Mouse (Mus musculus) urinary bladder, adult 18-20 months (tissue): ENCODE measurements at regions not wholly inside any gene's neighbourhood (a gene's known extent, or its start where the extent isn't known, plus 50 kb on each side); places are given as distances from the start of the nearest gene placed in this dataset.
"Not testable (repeated sequence)": the region's sequence is repeated elsewhere in the genome, so short reads cannot be mapped to it uniquely, and the experiment has no call there.

Source experiments
- DNase-seq, 2 experiments: peaks; one replicate each; pipeline ENCODE4 v3.0.0; 2022; ENCODE audit warnings: low spot score in 2 of 2, mixed read lengths in 2 of 2

DNA sequence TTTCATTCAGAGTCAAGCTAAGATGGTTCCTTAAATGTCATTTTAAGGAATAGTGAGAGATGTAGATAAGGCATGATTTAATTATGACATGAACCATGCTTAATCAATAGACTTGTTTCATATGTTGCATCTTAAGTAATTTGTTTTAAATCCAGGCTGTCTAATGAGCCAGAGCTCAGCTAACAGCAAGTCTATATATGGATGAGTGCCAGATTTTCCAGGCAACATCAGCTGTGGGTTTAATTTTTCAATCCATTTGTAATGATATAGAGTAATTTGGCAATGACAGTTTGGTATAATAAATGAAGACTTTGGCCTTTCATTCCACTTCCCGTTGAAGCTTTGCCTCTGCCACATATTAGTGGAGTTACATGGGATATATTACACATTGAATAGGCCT is 677.3 kb upstream of the Sorcs1 start:
- DNase-seq = no peak

DNA sequence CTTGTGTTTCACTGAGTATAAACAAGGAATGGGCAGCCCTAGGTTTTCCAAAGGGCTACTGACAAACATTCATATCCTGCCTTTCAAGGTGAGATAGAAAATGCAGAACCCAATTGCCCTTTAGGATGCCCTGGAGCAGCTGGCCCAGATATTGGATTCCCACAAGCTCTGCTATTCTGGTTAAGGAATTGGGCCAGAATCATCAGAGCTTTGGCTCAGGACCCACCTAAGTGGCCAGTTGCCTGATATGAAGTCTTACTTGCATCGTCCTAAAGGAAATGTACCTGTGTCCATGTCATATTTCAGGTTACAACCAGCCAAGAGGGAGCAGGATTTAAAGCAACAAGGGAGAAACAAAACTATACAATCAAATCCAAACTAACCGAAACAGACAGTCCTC is 662.0 kb upstream of the Sorcs1 start:
- no peak for DNase-seq

DNA sequence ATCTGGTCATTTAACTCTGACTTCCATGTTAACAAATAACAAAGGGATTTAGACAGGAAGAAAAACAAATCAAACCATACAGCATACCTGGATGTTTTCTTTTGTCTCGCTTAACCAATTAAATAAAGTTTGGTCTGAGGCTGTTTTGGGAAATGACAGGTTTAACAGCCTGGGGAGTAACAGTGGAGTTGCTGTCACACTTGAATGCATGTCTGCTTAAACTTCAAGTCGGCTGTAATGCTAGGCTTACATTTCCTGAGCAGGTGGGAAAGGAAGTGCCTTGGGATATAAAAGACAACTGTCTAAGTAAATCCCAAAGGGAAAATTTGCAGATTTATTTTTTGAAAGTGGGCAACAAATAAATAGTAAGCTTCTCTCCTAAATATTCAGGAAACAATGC is 651.6 kb upstream of the Sorcs1 start:
- no peak for DNase-seq

DNA sequence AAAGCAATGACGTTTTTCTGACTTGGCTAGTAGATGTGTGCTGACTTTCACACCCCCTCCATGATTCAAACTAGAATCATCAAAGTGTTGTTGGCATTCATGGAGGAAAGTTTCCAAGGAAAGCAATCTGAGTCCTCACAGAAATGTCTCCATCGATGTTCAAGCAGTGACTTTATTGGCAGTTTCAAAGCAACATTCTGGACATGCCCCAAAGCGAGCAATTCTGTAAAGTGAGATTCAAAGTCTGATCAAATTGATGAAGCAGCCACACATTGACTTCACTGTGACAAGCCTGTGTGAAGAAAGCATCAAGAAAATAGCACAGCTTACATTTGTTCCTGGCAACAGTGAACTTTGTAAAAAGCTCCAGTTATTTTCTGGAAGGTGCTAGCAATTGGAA is 625.3 kb upstream of the Sorcs1 start:
- DNase-seq = no peak

DNA sequence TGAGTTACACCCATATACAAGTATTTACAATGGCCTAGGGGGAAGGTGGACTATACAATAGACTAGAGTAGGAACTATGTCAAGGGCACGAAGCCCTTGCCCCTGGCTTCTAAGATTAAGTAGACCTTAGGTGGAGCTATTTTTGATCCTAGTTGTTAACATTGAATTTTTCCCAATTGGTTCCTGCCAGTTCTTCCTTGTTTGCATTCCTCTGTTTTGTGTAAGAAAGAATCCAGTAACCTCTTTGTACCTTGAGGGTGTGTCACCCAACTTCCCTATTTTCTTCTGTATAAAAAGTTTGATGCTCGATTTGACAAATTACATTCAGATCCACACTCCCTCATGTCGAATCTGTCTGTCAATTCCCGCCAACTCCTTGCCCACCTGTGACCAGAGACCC is 618.2 kb upstream of the Sorcs1 start:
- DNase-seq = not testable (repeated sequence)

DNA sequence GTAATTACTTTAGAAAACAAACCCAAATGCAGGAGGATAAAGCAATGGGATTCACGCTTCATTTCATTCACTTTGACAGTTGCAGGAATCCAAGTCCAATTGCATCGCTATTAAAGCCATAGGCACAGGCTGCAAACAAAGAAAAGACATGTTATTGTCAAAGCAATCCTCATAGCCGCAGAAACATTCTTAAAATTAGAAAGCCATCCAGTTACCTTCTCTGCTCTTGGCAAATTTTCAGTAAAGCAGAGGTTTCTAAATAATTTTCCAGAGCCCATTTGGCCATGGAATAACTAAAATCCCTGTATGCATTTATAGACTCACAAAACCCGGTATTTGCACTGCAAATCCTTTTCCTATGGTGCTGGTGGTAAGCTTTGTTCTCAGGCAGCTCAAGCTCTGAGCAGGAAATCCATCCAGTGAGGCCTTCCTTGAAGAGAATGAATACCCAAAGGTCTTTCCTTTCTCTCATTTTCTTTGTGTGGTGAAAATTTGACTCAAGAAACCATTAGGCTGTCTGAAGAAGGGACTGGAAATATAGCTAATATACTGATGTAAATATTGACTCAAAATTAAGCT is 590.6 kb upstream of the Sorcs1 start:
- no peak for DNase-seq

DNA sequence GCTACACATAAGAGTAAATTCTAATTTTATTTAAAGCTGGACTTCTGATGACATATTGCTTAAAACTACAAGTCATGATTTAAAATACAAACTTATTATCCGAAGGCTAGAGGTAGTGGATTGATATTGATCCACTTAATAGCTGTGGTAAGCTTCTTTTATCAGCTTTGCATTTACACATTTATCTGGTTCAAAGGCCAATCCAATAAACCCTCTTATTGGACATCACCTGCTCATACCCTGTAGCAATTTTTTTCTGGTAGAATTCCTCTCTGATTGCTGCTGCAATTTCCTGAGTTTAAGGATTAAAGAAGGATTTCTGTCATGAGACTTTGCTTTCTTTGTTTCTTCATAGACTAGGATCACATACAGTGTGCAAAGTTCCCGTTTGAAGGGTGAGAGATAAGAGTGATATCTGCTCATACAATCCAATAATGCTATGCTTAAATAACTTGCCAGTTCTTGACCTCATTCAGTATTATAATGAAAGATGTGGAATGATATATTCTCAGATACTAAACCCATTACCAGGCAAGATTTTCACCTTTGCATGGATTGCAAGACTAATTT is 561.9 kb upstream of the Sorcs1 start:
- DNase-seq = no peak

DNA sequence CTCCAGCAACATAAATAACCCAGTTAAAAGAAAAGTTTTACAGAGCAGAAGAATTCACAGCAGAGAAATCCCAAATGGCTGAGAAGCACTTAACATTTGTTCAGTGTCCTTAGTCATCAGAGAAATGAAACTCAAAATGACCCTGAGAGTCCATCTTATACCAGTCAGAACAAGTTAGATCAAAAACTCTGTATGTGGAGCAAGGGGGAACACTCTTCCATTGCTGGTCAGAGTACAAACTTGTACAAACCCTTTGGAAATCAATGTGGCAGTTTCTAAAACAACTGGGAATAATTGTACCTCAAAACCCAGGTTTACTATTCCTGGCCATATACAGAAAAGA is 559.7 kb upstream of the Sorcs1 start:
- no peak for DNase-seq

DNA sequence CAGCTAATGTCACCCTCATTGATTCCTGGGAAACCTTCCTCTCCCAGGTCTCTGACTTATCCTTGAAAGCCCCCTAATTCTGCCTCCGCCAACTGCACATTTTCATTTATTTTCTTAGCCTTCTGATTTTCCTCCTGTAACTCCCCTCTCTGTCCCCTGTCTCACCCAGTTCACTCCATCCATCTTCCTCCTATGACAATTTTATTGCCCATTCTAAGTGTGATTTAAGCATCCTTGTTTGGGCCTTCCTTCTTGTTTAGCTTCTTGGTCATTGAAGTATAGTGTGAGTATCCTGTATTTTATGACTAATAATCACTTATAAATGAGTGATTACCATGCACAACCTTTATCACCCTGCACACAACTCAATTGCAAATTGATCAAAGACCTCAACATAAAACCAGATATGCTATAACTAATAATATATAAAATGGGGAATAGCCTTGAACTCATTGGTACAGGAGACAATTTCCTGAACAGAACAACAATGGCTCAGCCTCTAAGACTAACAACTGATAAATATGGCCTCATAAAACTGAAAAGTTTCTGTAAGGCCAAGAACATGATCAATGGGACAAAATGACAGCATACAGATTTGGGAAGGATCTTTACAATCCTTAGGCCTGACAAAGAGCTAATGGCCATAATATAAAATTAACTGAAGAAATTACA is 559.2 kb upstream of the Sorcs1 start:
- no peak for DNase-seq

DNA sequence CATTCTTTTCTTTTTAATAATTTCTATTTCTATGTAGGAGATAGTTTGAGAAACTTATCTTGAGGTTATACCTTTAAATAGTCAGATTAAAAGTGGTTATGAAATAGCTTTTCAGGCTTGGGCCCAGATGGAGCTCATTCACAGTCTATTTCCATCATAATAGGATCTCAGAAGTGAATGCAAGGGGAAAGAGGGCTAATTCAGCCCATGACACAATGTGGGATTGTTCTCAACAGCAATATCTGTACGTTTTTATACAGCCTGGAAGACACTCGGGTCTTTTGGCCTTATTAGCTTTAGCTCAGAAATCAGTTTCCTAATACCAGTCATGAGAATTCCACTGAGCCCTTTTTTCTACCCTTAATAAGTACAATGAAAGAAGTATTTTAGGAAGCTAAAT is 554.1 kb upstream of the Sorcs1 start:
- DNase-seq = no peak

DNA sequence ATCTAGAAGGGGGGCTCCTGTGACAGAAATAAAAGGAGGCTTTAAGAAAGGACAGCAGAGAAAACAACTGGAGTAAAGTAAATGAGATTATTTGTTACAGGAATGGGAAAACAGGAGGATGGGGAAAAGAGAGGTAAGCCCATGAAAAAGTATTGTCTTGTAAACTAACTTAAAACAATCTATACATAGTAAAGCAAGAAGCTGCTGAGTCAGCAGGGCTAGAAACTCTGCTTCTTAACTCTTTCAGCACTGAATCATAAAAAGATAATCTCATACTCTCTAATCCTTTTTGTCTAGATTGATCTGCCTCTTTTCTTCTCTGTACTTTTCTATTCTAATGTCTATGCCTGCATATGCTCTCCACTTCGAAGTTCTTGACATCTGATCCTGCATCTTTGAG is 548.5 kb upstream of the Sorcs1 start:
- DNase-seq = no peak

DNA sequence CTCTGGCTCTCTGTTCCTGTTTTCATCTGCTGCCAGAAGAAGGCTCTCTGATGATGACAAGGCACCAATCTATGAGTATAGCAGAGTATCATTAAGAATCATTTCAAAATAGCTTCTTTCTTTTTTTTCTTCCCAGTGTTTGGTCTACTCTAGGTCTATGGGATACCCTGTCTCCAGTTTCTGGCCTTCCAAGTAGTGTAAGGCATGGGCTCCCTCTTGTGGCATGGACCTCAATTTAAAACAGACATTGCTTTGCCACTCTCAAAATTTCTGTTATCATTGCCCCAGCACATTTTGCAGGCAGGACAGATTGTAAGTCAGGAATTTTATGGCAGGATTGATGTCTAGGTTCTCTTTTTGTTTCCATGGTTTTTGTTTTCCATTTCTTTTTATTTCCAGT is 522.9 kb upstream of the Sorcs1 start:
- peak in 1 of 2 experiments; percentile 0 for DNase-seq
